Mouse (Mus musculus): ENCODE data around the gene Zfand3.
A peak's percentile ranks its signal among the peaks of the same experiment; 100 is the strongest.

The Zfand3 gene

DNA sequence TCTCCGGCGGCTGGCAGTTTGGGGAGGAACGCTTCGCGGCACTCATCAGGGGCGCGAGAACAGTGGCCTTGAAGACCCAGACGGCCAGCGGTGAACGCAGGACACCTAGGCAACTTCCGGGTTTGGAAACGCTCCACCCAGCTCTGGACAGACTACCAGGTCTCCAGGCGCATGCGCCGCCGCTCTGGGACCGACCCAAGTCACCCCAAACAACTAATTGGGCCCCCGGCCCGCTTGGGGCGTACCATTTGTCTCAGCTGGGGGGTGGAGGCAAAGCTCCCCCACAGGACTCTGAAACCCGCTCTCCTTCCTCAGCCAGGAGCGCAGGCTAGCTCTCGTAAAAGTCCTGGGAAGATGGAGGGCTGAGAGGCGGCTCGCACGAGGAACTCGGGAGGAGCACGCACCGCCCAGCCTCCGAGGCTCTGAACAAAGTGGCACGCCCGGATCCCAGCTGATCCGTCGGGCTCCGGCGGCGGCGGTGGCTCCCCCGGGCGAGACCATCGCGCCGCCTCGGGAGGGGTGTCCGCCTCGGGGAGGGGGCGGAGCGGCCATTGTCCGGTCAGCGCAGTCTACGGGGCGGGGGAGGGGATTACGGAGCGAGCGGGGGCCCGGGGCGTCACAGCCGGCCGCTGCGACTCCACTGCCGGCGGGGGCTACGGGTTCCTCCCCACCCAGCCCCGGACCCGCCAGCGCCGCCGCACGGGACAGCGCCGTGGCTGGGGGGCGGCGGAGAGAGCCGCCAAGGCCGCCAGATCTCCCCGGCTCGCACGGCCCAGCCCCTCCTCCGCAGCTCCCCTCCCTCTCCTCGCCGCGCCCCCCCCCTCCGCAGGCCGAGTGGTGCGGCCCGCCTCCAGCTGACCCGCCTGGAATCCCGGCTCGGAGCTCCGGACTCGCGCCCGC is at the start of gene Zfand3:
Zfand3 (plus strand) TSS at position 531 of the 900 bp plus-strand sequence.
- peak; percentile 89 for DNase-seq (ENCODE audit: extremely low read depth, low read depth)

DNA sequence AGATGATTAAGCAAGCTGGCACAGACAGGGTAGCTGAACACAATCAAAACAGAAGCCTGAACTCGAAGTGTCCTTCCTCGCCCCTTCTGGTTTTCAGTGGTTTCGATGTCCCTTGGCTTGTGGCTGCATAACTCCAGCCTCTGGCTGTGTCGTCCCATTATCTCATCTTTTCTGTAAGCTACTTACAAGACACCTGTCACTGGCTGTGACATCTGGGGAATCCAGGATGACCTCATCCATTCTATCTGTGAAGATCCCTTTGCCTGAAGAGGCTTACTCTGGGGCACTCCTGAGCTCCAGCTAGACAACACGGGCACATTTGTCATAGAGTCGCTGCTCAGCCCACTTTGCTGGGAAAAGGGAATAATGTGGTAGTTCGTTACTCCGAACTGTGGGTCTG is 48.7 kb upstream of the Zfand3 start:
- DNase-seq (ENCODE audit: extremely low read depth, low read depth) = no peak

DNA sequence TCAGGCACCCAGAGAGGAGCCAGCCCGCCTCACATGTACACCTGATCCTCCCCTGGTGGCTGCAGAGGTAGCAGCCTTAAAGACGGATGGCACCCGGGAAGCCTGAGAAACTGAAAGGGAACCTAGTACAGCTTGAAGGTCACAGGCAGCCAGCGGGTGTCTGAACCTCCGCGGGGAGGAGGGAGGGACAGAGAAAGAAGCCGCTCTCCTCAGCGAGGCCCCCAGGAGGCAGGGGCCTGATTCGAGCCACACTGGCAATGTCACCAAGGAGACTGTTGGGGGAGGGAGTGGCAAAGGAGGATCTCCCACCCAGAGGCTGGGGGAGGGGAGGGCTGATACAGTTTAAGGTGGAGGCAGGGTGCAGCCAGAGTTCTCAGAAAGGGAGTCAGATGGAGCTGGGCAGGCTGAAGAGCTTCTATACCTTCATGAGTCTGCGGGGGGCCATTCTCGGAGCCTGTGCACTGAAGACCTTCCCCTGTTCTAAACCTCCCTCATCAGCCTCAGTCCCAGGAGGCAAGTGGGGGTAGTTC is 40.7 kb upstream of the Zfand3 start:
- no peak for DNase-seq (ENCODE audit: extremely low read depth, low read depth)

DNA sequence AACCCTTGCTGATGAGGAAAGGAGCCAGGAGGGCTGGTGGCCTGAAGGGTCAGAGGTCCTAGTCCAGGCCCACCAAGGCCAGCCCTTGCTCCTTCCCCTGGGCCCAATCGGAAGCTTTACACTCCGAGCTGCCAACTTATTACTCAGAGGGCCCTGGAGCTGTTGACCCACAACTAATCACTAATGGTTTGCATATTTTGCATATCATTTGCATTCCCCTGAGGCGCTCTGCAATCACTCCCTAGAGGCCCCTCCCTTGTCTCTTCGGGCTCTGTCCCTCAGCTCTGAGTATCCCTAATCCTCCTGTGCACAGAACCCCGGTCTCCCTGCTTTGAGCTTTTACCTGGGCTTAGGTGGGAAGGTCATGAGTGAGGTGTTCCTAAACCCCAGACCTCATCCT is 39.0 kb upstream of the Zfand3 start:
- no peak for DNase-seq (ENCODE audit: extremely low read depth, low read depth)

DNA sequence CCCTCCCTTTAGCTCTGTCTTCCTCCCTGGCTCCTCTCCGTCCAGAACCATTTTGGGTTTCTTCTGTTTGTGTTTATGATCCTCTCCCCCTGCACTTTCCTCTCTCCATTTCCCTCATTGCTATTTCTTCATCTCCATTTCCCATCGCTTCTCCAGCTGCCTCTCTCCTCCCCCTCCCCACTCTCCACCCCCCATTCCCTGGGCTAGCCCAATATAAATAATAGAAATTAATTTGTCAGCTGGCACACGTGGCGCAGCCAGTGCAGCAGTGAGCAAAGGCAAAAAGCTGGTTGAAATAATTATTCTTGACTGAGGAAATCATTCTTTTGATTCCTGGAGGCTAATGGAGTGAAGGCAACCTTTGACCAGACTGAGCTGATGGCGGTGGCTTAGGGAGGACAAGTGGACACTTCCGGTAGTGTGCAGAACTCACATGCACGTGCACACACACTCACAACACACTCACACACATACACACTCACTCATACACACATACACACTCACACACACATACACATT is 34.4 kb upstream of the Zfand3 start, which contains the start of gene Mdga1:
Mdga1 (minus strand) TSS at position 51 of the 519 bp plus-strand sequence.
- no peak for DNase-seq (ENCODE audit: extremely low read depth, low read depth)

DNA sequence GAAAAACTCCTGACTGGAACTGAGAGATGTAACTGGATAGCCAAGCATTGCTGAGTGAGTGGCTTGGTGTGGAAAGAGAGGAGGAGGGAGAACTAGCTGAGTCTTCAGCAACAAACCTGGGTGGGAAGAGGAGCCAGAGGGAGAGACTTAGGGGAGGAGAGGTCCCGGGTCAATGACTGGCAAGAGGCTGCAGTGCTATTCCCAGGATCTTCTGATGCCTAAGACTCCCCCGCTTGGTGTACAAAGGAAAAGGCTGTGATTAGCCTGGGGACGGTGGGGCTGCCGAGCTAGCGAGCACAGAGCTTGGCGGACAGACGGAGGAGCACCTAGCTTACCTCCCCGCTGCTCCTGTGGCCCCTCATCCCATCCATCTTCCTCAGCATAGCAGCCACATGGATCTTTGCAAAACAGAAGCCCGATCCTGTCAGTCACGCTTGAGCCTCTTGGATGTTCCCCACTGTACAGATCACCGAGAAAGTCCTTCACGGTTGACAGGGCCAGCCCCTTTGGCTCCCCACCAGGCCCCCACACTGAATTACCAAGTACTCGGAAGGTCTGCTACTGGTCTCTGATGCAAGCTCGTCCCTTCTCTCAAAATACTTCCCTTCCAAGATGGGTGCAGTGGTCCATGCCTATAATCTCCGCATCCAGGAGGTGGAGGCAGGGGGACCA is 32.6 kb upstream of the Zfand3 start:
- no peak for DNase-seq (ENCODE audit: extremely low read depth, low read depth)

DNA sequence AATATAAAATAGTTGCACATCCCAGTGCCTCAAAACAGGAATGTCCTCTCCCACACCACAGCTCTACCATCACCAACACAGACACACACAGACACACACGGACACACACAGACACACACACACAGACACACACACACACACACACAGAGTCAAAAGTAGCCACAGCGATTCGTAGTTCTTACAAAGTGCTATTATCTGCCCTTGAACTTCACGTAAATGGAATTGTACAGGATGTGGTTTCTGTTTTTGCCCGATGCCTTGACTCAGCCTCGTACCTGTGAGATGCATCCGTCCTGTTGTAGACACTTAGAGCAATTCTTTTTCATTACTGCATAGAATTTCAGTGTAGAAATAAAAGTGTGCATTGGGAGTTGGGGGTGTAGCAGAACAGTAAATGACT is 31.3 kb upstream of the Zfand3 start:
- DNase-seq (ENCODE audit: extremely low read depth, low read depth) = no peak

DNA sequence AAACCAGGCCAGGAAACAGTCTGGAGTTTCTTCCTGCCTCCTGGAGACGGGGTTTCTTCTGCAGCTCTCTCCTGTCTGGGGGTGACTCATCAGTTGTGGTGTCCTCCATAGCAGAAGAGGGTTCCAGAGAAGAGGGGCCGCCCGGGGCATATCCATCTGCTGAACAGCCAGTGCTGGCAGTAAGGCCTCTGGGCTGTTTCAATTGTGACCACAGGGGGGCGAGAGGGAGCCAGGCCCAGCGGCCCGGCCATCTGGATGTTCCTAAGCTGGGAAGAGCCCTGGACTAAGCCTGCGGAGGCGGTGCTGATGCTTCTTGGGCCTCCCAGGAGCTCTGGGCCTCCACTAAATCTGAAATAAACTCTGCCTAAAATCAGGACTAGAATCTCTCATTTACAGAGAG is 28.8 kb upstream of the Zfand3 start:
- DNase-seq (ENCODE audit: extremely low read depth, low read depth) = peak; percentile 34

DNA sequence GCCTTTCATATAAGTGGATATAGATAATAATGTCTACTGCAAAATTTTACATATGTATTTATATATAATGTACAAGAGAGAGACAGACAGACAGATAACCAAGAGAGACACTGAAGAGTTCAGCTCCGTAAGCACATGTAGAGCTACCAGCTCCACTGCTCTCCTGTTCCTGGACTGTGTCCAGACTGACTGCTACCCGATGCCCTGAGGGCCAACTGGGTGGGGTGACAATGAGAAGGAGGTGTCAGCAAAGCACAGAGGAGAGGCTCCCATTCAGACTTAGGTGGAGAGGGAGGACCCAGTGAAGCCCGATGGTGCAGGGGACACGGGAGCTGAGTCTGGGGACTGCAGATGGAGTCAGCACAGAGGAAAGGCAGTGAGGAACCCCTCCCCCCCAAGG is 25.5 kb upstream of the Zfand3 start:
- no peak for DNase-seq (ENCODE audit: extremely low read depth, low read depth)

DNA sequence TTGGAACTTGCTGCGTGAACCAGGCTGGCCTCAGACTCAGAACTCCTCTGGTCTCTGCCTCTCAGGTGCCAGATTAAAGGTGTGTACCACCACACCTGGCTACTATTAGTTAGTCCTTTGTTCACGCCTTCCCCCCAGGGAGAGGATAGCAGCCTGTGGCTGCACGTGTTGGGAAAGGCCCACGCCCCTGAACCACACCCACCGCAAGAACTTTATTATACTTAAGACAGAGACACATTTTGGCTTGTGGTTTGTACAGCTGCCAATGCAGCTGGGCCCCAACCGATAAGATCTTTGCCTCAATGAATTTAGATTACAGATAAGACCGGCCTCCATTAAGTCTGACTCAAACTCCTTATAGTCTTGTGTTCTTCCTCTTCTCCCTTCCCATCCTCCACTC is 24.7 kb upstream of the Zfand3 start:
- DNase-seq (ENCODE audit: extremely low read depth, low read depth) = no peak

DNA sequence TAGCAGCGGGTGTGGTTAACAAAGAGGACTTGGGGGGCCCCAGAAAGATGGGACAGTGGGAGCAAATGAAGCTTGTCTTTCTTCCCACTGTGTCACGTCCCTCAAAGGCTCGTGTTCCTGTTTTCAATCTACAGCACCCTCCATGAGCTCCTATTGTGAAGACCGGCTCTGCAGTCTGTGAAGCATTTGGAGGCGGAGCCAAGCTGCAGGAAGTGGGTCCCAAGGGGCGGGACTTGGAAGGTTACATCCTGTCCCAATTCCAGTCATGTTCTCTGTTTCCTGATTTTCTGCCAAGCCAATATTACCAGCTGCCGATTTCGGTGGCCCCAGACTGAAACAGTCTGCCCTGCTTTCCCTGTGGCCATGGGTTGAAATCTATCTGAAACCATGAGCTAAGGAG is 23.0 kb upstream of the Zfand3 start:
- no peak for DNase-seq (ENCODE audit: extremely low read depth, low read depth)

DNA sequence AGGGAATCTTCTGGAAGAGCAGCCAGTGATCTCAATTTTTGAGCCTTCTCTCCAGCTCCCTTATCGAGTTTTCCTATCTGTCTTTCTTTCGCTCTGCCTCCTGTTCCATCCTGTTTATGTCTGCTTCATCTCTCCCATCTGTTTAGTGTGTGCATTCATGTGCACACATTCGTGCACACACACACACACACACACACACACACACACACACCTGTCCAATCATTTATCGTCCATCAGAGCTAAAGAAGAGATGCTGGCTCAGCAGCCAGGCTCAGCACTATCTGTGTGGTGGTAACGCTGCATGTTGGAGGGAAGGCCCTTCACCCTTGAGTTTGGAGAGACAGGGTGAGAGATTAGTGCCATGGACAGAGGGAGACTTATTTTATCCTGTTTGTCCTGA is 21.3 kb upstream of the Zfand3 start:
- DNase-seq (ENCODE audit: extremely low read depth, low read depth) = no peak

DNA sequence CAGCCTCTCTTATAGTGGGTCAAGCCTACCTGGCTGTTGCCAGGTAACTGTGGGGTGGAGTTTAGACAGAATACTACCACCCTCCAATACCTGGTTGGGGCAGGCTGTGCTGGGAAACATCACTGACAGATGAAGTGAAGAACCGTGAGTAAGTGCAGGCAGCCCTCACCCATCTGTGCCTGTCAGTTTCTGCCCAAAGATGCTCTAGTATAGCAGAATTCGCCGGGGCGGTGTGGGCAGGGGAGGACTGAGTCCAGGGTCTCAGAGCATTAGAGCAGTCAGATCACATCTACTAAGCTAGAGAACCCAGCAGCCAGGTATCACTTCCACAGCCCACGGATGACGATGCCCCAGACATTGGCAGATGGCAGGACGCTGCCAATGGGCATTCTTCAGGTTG is 19.6 kb upstream of the Zfand3 start:
- DNase-seq (ENCODE audit: extremely low read depth, low read depth) = no peak

DNA sequence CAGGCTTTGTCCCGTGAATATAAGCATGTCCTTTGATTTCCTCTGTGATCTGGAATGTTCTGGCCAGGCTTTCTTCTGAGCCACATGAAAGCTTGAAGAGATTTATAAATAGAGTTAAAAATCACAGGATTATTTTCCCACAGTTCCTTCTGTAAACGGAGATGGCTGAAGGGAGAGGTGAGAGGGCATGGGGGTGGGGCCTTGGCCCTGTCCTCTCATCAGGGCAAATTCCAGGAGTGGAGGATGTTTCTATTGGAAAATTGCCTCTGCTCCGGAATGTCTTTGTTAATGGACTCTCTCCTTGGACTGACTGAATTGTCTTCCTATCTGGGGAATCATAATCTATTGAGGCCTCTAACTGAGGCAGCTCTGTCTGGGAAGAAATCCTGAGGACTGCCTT is 19.0 kb upstream of the Zfand3 start:
- DNase-seq (ENCODE audit: extremely low read depth, low read depth) = no peak

DNA sequence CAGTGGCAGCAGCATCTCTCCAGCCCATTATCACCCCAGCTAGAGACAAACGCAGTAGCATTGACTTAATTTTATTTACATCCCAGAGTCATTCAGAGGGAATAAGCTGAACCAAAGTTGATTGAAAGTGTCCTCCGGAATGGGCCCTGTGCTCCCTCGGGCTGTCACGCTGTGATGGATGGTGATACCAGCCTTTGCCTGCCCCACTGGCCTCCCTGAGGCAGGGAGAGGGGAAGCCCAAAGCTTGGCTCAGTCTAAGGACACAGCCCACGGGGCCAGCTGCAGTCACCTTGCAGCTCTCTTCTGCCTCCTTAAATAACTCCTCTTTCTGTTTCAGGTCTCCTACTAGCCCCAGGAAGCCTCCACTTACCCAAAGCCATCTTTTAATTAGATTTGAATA is 16.4 kb upstream of the Zfand3 start:
- DNase-seq (ENCODE audit: extremely low read depth, low read depth) = no peak

DNA sequence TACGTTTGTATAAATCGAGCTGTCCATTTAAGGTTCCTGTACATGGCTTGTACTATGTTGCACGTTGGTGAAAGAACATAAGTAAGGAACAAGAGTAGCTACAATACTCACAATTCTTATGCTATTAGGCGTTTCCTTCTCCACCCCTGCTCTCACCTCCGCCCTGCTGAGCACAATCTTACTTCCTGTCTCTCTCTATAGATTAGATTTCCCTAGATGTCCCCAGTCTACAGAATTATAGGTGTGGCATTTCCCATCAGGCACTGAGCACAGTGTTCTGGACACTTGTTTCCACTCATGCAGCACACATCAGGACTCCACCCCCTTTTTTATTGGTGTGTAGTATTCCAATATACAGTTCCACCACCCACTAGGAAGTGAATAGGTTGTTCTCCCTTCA is 14.9 kb upstream of the Zfand3 start:
- DNase-seq (ENCODE audit: extremely low read depth, low read depth) = no peak

DNA sequence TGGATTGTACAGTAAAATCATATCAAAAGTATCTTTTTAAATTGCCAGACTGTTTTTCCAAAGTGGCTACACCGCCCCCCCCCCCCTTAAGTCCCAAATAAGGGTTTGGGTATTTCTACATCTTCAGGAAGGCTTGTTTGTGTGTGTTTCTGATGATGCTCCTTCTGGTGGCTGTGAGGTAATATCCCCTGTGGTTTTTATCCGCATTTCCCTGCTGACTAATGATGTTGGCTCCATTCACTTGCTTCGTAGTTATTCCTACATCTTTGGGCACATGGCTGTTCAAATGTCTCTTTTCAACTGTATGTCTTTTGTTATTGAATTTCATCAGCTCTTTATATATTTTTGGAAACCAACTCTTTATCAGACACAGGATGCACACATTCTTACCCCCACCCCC is 14.4 kb upstream of the Zfand3 start:
- no peak for DNase-seq (ENCODE audit: extremely low read depth, low read depth)

DNA sequence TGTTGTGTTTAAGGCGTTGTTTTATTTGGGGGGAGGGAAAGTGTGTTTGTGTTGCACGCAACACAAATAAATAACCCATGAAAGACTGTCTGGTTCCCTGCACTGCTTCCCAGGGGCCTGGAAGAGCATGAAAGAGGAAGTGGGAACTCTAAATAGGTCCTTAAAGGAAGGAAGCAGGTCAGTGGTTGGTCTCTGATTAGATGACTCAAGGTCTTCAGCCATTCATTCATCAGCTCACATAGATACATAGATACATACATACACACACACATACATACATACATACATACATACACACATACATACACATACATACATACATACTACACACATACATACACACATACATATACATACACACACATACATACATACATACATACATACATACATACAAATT is 13.7 kb upstream of the Zfand3 start:
- DNase-seq (ENCODE audit: extremely low read depth, low read depth) = no peak

DNA sequence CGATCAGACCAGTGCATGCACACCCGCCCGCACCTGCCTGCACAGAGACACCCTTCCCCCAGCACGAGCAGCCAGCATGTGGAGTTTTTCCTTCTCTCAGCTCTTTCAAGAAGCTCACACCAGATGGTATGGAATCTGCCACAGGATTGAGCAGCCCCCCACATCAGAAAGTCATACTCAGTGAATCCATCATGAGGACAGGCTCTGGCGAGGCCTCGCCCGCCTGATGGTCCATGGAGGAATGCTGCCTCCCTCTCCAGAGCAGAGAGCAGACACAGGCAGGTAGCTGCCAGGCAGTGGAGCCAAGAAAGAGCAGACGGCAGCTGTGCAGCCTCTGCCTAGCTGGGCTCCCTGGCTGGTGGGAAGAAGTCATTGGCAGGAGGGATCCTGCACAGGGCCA is 11.0 kb upstream of the Zfand3 start:
- no peak for DNase-seq (ENCODE audit: extremely low read depth, low read depth)

DNA sequence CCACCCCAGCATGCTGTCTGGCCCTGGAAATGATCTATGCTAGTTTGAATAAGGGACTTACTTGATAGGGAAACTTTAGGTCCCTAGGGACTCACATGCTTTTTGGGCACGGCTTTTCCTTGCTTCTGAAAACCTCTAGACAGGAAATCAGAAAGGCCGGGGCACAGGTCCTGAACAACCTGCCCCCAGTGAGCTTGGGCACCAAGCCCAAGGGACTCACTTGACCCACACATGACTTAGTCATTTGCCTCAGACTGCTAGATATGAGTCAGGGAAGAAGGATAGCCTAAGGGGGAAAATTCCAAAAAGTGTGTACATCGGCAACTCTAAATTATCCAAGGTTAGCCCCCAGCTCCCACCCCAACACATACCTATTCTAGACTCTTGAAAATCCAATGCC is 10.5 kb upstream of the Zfand3 start:
- no peak for DNase-seq (ENCODE audit: extremely low read depth, low read depth)

DNA sequence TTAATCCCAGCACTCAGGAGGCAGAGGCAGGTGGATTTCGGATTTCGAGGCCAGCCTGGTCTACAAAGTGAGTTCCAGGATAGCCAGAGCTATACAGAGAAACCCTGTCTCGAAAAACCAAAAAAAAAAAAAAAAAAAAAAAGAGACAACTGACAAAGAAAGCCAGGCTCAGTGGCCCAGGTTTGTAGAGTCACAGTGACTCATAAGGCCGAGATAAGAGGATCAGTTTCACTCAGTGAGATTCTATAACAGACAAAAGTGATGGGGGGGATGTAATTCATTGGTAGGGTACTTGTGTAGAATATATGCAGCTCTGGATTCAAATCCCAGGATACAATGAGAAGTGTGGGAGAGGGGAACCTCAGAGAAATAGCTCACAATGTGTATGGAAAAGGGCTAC is 10.1 kb upstream of the Zfand3 start:
- DNase-seq (ENCODE audit: extremely low read depth, low read depth) = no peak

DNA sequence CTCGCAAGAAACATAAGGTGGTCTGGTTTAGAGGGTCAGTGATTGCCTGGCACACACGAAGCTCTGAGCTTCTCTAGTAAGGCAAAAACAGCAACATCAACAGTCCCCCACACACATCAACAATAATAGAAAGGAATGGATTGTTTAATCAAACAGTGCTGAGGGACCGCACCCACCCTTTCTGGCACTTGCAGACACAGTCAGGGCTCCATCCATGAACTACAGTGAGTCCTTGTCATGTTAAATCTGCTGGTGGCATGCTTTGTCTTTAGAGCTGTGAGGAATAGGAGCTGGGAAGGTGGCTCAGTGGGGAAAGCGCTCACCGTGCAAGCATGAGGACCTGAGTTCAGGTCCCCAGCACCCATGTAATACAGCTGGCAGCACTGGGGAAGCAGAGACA is 8.5 kb upstream of the Zfand3 start:
- no peak for DNase-seq (ENCODE audit: extremely low read depth, low read depth)

Data from MEL-GATA-1-ER (cell line).